Mouse (Mus musculus): Measurements from ENCODE around the gene Lbx2. TPM values are rescaled to one million over a fixed set of nuclear protein-coding genes. Genes with fewer than 3 reads are reported as not detected.
A peak's percentile ranks its signal among the peaks of the same experiment; 100 is the strongest.

The Lbx2 gene
- total RNA-seq, 2 experiments from 2014 or later, result 0.38 to 1.1 TPM

DNA sequence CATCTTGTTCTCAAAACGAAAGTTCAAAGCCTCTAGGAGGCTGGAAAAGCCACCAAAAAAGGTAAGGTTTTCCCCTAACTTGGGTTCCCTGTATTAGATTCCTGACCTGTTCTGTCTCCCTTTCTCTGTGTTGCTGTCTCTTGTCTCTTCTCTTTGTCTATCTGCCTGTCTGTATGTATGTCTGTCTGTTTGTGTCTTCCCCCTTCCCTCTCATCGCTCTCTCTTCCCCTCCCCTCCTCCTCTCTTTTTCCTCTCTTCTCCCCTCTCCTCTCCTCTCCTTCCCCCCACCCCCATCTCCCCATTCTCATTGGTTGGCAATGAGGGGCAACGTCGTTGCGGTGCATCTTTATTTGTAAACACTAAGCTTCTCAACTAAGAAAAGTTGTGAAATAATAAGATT, 39.2 kb downstream of the Lbx2 start, which contains the start of gene Ino80b:
Ino80b (minus strand) TSS at position 101 of the 400 bp plus-strand sequence.
- intact Hi-C loops (cut with DNase I), result no loop called here

DNA sequence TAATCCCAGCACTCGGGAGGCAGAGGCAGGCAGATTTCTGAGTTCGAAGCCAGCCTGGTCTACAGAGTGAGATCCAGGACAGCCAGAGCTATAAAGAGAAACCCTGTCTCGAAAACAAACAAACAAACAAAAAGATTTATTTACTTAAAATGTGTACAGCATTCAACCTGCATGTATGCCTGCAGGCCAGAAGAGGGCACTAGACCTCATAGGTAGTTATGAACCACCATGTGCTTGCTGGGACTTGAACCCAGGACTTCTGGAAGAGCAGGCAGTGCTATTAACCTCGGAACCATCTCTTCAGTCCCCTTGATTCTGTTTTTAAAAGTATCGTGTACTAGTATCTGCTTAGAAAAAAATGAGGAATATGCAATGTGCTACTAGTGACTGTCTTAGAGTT, 41.3 kb downstream of the Lbx2 start:
- intact Hi-C loops (cut with DNase I), result no loop called here

More for the DNA sequence above, 39.2 kb downstream of the Lbx2 start, which contains the start of gene Ino80b:
- DNase-seq, result no peak

DNA sequence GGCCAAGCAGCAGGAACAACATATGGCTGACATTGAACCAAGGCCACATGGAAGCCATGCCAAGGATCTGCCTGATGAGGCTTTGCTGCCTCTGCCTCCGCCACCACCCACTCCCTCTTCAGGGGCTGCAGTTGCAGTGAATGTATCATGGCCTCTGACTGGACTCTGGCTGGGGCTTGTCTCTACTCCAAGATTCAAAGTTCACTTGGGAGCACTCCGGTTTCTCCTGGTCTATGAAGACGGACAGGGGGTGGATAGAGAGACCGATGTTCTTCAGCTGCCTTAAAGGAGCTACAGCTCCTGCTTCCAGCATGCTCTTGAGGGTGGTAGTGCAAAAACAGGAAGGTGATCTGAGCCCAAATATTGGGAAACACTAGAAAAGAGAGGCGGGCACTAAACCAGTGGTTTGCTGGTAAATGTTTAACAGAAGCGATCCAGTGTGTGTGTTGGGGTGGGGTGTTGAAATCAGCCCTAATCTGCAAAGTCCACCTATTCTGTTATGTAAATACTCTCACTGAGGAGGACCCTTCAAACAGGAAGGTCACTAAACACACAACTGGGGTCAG, 45.4 kb downstream of the Lbx2 start:
- intact Hi-C loops (cut with DNase I), result no loop called here
- DNase-seq, result no peak

More for the DNA sequence above, 41.3 kb downstream of the Lbx2 start:
- DNase-seq, result no peak

DNA sequence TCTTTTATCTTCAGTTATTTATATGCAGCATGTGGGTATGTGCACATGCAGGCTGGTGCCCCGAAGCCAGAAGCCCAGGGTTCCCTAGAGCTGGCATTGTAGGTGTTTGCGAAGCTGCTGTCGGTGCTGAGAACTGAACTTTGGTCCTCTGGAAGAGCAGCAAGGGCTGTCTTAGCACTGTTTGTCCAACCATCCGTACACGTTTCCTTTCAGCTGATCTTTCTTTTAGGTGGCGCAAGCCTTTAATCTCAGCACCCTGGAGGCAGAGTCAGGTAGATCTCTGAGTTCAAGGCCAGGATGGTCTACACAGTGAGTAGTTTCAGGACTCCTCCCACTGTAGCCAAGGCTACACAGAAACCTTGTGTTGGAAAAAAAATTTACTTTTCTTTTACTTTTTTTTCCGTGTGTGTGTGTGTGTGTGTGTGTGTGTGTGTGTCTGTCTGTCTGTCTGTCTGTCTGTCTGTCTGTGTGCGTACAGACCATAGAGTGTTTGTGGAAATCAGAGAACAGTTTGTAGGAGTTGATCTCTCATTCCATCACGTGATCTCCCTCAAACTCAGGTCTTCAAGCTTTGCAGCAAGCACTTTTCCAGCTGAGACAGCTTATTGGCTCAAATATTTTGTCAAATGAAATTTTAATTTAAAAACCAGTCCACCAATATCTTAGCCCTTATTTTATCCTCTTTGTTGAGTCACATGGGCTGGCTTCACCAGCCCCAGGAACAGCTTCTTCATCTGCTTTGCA, 46.2 kb downstream of the Lbx2 start:
- intact Hi-C loops (cut with DNase I), result no loop called here
- DNase-seq, result no peak

DNA sequence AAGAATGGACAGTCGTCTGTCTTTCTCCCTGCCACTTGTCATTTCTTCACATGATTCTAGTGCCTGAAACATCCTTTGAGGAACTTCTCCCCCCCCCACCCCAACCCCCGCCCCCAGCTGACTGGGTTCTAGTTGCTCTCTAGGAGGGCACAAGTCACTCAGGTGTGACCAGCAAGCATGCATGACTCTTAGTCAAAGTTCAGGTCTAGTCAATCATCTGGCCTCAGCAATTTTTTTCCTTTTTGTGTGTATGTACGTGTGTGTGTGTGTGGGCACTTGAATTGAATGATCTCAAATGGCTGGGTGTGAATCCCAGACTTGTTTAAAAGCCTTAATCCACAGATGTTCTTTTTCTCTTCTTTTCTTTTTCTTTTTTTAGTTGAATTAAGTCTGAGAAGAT, 48.1 kb downstream of the Lbx2 start:
- intact Hi-C loops (cut with DNase I), result no loop called here
- no peak for DNase-seq

DNA sequence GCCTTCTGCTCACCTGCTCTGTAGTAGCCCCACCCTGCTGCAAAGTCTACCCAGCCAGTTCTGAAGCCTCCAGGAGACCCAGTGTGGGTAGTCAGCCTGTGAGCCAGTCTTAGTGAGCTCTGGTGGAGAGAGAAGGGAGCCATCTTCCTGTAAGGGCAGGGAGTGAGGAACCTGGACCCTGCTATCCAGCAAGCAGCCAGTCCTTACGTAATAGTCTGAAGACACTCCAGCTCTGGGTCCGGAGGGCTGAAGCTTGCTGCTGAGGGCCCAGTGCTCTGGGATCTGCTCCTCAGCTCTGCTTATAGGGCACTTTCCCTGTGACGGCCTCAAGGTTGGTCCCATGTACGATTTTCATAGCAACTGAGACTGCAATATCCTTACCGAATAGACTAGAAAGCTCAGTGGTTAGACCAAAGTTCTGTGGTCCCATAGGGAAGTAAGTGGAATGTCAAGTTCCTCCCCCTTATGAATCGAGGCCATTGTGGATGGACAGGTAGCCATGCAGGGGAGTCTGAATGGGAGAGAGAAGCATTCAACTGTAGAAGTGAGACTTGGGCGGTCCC, 48.9 kb downstream of the Lbx2 start, which contains the start of gene Rtkn:
Rtkn (plus strand) TSS at position 513 of the 563 bp plus-strand sequence.
- no peak for DNase-seq
- intact Hi-C loops (cut with DNase I), result no loop called here

DNA sequence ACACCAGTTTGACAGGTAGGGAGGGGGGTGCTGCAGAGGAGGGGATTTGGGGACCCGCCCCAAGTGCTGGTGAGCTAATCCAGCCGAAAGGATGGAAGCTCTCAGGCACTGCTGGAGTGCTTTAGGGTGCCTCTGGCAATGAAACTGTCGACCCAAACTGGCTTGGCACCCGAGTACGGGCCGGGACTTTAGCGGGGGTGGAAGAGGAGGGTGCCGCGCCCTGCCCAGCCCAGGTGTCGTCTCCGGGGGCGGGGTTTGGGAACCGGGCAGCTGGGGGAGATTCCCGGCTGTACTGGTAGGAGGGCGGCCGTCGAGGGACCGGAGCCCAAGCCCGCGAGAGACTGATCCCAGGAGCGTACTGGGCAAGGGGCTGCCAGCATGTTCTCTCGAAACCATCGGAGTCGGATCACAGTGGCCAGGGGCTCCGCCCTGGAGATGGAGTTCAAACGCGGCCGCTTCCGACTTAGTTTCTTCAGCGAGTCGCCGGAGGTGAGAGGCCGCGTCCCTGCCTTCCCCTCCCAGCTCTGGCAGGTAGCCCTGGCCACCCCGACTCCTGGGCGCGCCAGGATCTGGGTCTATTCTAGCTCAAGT, 49.5 kb downstream of the Lbx2 start:
- intact Hi-C loops (cut with DNase I), result loop anchor here (2.0 kb wide), 1 partner anchor 21 kb away; the partner anchor contains the start of genes 1700003E16Rik and Wdr54
- DNase-seq, result peak; percentile 44 to 50

DNA sequence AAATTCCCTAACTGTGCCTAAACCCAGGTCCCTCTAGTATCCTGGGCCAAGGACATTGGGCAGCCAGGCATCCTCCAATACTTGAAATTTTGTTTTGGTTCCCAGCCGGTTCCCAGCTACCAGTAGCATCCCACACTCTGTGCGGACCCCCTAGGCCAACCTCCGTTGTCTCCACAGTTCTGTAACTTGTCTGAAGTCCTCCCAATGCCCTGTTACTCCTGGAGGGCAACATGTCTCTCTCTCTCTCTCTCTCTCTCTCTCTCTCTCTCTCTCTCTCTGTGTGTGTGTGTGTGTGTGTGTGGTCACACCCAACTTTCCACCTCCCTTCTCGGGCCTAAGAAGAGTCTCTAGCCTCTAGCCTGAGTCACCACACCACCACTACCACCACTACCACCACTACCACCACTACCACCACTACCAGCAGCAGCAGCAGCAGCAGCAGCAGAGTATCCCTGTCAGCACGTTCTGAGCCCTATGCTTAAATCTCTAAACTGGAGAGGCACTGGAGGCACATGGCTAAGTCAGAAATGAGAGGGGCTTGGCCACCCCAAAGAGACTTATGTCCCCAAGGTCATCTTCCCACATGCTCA, 50.2 kb downstream of the Lbx2 start:
- DNase-seq, result no peak
- intact Hi-C loops (cut with DNase I), result loop anchor here (2.0 kb wide), 1 partner anchor 20 kb away; the partner anchor contains the start of genes 1700003E16Rik and Wdr54

DNA sequence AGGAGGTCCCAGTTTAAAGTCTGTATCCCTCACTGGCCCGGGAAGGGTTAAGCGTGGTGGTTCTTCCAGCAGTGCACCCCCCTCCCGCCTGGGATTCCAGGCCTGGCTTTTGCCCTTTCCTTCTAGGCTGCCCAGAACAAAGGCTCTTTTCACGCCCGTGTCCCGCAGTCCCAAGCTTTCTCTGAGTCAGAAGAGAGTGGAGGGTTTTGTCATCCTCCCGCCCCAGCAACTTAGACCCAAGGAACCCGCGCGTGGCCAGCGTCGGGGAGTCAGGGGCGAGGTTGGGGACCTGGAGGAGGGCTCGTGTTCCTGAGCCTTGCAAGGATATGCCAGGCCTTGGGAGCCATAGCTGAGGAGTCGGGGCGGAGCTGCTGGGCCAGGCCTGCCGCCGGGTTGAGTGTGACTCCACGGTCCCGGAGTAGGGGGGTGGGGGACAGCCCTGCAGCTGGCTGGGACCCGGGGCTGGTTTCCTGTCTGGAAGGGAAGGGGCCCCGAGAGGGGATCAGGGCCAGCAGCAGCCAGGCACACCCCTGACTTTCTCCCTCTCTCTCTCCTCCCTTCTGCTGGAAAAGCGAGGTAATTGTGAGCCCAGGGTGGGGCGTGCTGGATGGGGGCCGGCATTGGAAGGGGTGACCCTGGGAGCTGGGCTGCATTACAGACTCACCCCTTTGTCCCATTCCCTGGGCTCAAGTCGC, 50.9 kb downstream of the Lbx2 start:
- intact Hi-C loops (cut with DNase I), result loop anchor here (2.0 kb wide), 1 partner anchor 20 kb away; the partner anchor contains the start of genes 1700003E16Rik and Wdr54
- peak; percentile 79 to 80 for DNase-seq

DNA sequence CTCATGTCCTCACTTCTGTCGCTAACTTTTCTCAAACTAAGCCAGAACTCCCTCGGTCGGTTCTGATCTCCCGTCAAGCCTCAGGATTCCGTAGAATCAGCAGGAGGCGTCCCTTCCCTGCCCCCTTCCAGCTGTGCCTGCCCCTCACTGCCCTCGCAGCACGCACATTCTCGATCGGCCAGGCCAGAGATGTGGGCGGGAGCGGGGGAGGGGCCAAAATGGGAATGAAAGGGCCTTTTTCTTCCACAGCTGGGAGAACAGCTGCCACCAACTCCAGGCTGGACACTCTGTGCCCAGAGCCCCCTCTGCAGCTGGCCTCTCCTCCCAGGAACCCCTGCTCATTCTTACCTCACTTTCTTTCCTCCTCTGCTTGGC, 51.4 kb downstream of the Lbx2 start:
- peak; percentile 89 to 92 for DNase-seq
- intact Hi-C loops (cut with DNase I), result loop anchor here (2.0 kb wide), 1 partner anchor 19 kb away; the partner anchor contains the start of genes 1700003E16Rik and Wdr54

Small RNAs within 50 kb of the gene (microRNA-seq; reads per million reads assigned to microRNA genes)
- gene Mir3470a (0 reads per million in 2 experiments), gene Mir7040 (0.60 to 0.81 reads per million in 2 experiments)

Other genes starting within 250 kb of the Lbx2 start
- under 1 TPM; 0.29 to 0.33 TPM for gene Sema4f, start 146.6 kb upstream of the Lbx2 start, total RNA-seq (2021)
- under 1 TPM in 1 of 2 experiments, not detected in 1; 0.14 TPM for gene M1ap, start 139.5 kb upstream of the Lbx2 start, total RNA-seq (2021)
- 1 to 10 TPM; 3.7 to 4.3 TPM for gene Dok1, start 52.9 kb upstream of the Lbx2 start, total RNA-seq (2021)
- gene Loxl3, start 52.2 kb upstream of the Lbx2 start, total RNA-seq (2021), result 1 to 10 TPM; 3.9 to 4.9 TPM
- gene Aup1, start 31.8 kb upstream of the Lbx2 start, total RNA-seq (2021), result 10 to 100 TPM; 82.7 to 85.5 TPM
- gene Htra2, start 31.1 kb upstream of the Lbx2 start, total RNA-seq (2021), result 10 to 100 TPM; 30.2 to 34.6 TPM
- under 1 TPM; 0.57 to 0.61 TPM for gene Dqx1, start 28.5 kb upstream of the Lbx2 start, total RNA-seq (2021)
- gene Tlx2, start 16.1 kb upstream of the Lbx2 start, total RNA-seq (2021), result not detected
- gene Pcgf1, start 8.5 kb upstream of the Lbx2 start, total RNA-seq (2021), result 1 to 10 TPM; 6.7 to 7.8 TPM
- 1 to 10 TPM; 1.0 to 1.8 TPM for gene Ccdc142, start 15.2 kb downstream of the Lbx2 start, total RNA-seq (2021)
- 1 to 10 TPM; 1.4 to 1.6 TPM for gene Gm42688, start 15.2 kb downstream of the Lbx2 start, total RNA-seq (2021)
- 100 to 1,000 TPM; 133 to 136 TPM for gene Mrpl53, start 22.7 kb downstream of the Lbx2 start, total RNA-seq (2021)
- 10 to 100 TPM; 10.4 to 11.4 TPM for gene Mogs, start 29.1 kb downstream of the Lbx2 start, total RNA-seq (2021)
- gene Wbp1, start 35.2 kb downstream of the Lbx2 start, total RNA-seq (2021), result 10 to 100 TPM; 72.4 to 80.1 TPM
- gene Ino80b, start 39.1 kb downstream of the Lbx2 start, total RNA-seq (2021), result 10 to 100 TPM; 14.2 to 15.3 TPM
- gene Rtkn, start 49.1 kb downstream of the Lbx2 start, total RNA-seq (2021), result 1 to 10 TPM; 6.9 to 8.0 TPM
- gene Wdr54, start 70.0 kb downstream of the Lbx2 start, total RNA-seq (2021), result 1 to 10 TPM; 1.1 to 1.3 TPM
- under 1 TPM in 1 of 2 experiments, not detected in 1; 0.26 TPM for gene 1700003E16Rik, start 70.0 kb downstream of the Lbx2 start, total RNA-seq (2021)
- 100 to 1,000 TPM; 121 to 128 TPM for gene Dctn1, start 79.6 kb downstream of the Lbx2 start, total RNA-seq (2021)
- under 1 TPM in 1 of 2 experiments, not detected in 1; 0.10 TPM for gene Slc4a5, start 133.5 kb downstream of the Lbx2 start, total RNA-seq (2021)
- gene Mthfd2, start 239.5 kb downstream of the Lbx2 start, total RNA-seq (2021), result 1 to 10 TPM; 4.4 to 5.9 TPM
- gene Mob1a, start 239.6 kb downstream of the Lbx2 start, total RNA-seq (2021), result 10 to 100 TPM; 29.3 to 30.0 TPM